Mouse (Mus musculus): ENCODE data around the gene Isy1. TPM values are rescaled to one million over a fixed set of nuclear protein-coding genes. Genes with fewer than 3 reads are reported as not detected.

Isy1 gene
- 10 to 100 TPM; 27.5 to 30.6 (median 28.5) TPM for total RNA-seq (2022)

GRCm38 (mm10) chr6:87838551-87839197 is at the start of gene Isy1:
TSS of gene Isy1 (minus strand) at chr6:87838798.
- DNase-seq (ENCODE audit: low spot score in 2 of 2): peak; percentile 90 to 96

GRCm38 (mm10) chr6:87887594-87888233 is 49.1 kb upstream of the Isy1 start, which contains the start of gene Copg1:
TSS of gene Copg1 (plus strand) at chr6:87887814.
- DNase-seq (ENCODE audit: low spot score in 2 of 2): peak; percentile 98 to 99

DNA sequence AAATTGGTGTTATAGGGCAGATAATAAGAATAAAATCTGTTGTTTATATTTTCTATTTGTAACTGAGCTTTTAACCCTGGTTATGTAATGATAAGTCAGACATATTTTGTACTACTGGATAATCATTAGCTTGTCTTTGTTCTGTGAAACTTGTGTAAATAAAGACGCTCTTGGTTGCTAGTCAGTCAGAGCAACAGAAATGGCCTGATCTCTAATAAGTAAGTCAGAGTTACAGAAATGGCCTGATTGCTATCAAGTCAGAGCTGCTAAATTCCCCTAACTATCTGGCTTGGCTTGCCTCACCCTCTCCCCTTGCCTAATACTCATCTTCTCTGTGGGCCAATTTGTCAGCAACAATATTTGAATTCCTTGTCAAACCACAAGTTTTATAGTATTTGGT is 48.1 kb upstream of the Isy1 start:
- no peak for DNase-seq (ENCODE audit: low spot score in 2 of 2)

GRCm38 (mm10) chr6:87882816-87883215 is 44.2 kb upstream of the Isy1 start:
- peak; percentile 55 to 95 for DNase-seq (ENCODE audit: low spot score in 2 of 2)

- no peak for DNase-seq (ENCODE audit: low spot score in 2 of 2)
Measured at GRCm38 (mm10) chr6:87882221-87882620, 43.6 kb upstream of the Isy1 start.

DNA sequence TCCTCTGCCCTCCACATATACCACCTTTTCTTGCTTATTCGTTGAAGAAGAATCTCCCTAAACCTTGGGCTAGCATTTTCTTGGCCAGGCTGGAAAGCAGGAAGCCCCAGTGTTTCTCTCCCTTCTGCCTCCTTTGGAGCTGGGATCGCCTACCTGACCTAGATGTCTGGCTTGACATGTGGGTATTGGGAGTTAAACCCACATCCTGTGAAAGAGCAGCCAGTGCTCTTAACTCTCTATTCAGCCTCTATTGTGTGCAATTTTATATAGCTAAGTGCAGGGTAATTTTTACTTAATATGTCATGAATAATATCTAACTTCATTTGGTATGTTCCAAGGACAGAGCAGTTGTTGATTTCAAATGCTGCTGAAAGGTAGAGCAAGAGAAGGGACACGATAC is 41.0 kb upstream of the Isy1 start:
- no peak for DNase-seq (ENCODE audit: low spot score in 2 of 2)

DNA sequence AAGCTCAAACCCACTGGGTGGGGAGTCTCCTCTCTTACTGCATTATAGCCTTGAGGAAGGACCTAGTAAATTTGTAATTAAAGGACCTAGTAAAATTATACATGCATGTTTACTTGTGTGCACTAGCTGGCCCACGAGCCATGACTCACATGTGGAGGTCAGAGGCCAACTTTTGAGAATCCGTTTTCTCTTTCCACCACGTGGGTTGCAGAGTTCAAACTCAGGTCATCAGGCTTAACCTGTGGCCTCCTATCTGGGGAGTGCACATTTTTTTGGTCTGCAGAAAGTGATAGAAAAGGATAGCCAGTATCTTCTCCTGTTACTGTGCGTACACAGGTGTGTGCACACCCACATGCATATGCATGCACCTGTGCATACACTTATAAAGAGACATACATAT is 40.4 kb upstream of the Isy1 start:
- no peak for DNase-seq (ENCODE audit: low spot score in 2 of 2)

- no peak for DNase-seq (ENCODE audit: low spot score in 2 of 2)
Measured at GRCm38 (mm10) chr6:87876068-87876643, 37.6 kb upstream of the Isy1 start.

GRCm38 (mm10) chr6:87875562-87875961 is 37.0 kb upstream of the Isy1 start:
- DNase-seq (ENCODE audit: low spot score in 2 of 2): no peak

DNA sequence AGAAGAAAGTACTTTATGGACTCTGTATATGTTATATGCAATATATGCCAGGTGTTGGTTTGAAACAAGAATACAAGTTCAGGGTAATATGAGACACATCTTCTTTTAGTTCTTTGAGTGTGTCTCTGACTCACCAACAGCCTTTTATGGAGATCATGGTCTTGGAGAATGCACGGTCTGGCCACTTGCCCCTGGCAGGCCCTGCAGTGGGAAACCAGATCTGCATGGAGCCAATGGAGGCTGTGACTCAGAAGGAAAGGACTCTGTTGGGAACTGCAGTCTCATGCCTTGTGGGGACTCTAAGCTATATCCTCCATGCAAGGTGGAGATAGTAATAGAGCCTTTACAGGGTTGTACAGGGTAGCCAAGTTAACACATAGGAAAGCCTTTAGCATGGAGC is 36.5 kb upstream of the Isy1 start:
- no peak for DNase-seq (ENCODE audit: low spot score in 2 of 2)

DNA sequence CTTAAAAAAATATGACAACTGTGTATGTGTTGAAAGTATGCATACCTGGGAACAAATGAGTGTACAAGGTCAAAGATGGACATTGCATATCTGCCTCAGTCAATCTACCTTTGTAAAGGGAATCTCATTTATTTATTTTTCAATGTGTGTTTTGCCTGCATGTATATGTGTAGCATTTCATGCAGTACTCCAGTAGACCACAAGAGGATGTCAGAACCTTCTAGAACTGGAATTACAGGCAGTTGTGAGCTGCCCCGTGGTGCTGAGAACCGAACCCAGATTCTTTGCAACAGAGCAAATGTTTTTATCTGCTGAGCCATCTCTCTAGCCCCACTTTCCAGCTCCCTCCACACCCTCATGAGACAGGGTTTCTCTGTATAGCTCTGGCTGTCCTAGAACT is 35.4 kb upstream of the Isy1 start:
- no peak for DNase-seq (ENCODE audit: low spot score in 2 of 2)

DNA sequence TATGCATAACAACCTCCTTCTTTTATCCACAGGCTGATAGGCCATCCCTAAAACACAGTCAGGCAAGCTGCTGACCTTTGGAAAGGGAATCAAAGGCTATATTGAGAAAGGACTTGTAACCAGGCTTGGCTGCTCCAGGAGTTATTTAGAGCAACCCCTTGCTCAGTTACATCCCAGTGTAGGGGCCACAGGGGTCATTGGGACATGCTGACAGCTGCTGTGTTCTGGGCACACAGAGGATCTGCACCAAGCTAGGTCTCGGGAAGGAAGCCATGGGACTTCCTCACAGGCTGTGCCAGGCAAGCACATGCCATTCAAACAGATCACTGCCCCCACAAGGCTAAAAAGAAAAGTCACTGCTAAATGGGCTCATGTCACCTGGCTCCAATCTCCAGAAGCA is 34.5 kb upstream of the Isy1 start:
- no peak for DNase-seq (ENCODE audit: low spot score in 2 of 2)

DNA sequence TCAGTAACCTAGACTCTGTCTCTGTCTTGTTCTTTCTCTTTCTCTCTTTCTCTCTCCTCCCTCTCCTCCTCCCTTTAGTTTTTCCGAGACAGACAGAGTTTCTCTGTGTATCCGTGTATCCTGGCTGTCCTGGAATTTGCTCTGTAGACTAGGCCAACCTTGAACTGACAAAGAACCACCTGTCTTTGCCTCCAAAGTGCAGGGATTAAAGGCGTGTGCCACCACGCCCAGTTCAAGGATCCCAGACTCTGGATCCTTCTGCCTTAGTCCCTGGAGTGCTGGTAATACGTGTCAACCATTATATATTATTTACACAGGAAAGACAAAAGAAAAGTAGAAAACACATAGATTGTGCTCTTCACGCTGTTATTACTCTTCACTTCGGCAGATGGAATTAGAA is 32.6 kb upstream of the Isy1 start:
- no peak for DNase-seq (ENCODE audit: low spot score in 2 of 2)

DNA sequence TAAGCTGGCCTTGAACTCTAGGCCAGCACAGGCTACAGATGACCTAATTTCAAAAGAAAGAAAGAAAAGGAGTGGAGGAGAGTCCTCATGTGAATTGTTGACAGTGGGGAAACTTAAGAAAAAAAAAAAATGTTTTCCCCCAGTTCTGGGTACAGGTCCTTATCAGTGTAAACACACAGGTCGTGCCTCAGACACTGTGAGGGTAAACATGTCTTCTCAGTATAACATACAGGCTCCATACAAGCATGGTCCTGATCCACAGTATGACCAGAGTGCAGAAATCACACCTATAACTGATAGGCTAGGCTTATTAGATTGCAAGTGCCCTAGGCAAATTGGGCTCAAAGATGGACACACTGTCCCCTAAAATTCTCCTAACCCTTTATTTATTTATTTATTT is 31.8 kb upstream of the Isy1 start:
- no peak for DNase-seq (ENCODE audit: low spot score in 2 of 2)

DNA sequence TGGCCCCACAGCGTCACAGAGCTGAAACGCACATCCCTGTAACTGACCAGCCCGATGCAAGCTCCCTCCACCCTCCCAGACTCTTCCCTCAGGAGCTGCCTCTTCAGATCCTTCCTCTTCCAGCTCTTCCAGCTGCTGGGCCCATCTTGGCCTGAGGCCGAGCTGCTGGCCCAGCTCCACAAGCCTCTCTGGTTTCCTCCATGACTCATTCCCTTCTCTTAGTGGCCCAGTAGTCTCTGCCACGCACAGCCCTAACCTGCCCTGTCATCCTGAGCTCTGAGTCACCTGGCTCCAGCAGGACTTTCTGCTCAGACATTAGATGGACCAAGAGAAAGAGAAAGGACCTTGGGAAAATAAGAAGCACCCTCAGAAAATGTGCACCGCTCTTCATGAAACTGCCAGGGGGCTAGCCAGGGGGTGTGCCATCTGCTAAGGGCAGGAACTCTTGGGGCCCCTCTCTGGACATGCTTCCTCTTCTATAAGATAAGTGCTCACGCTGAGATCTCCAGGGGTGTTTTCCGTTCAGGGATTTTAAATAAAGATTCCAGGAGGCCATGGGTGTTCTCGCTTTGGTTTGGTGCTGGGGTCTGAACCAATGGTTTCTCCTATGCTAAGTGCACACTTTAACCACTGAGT is 30.4 kb upstream of the Isy1 start:
- DNase-seq (ENCODE audit: low spot score in 2 of 2): peak in 1 of 2 experiments; percentile 42

- no peak for DNase-seq (ENCODE audit: low spot score in 2 of 2)
Measured at GRCm38 (mm10) chr6:87867256-87867655, 28.7 kb upstream of the Isy1 start.

GRCm38 (mm10) chr6:87866211-87866610 is 27.6 kb upstream of the Isy1 start:
- DNase-seq (ENCODE audit: low spot score in 2 of 2): no peak

GRCm38 (mm10) chr6:87857071-87857470 is 18.5 kb upstream of the Isy1 start:
- no peak for DNase-seq (ENCODE audit: low spot score in 2 of 2)

GRCm38 (mm10) chr6:87853446-87853845 is 14.8 kb upstream of the Isy1 start:
- DNase-seq (ENCODE audit: low spot score in 2 of 2): no peak

GRCm38 (mm10) chr6:87851871-87852270 is 13.3 kb upstream of the Isy1 start:
- DNase-seq (ENCODE audit: low spot score in 2 of 2): no peak

GRCm38 (mm10) chr6:87850900-87851614 is 12.5 kb upstream of the Isy1 start, which contains the start of gene Cnbp:
TSS of gene Cnbp (minus strand) at chr6:87851106.
- peak; percentile 93 to 96 for DNase-seq (ENCODE audit: low spot score in 2 of 2)

Measured in left cerebral cortex, adult 8-10 months (tissue).